Mouse (Mus musculus) lung, postnatal 0 days (tissue): ENCODE data around the gene Hagh. TPM values are rescaled to one million over a fixed set of nuclear protein-coding genes. Genes with fewer than 3 reads are reported as not detected.

Experiments
- ATAC-seq: fragments of 200-750 bp; cut with Nextera tagmentation; 2 replicates; pipeline ENCODE4 v1.8.0; 2017; ENCODE audit warnings: moderate library complexity
- DNase-seq: peaks from one replicate; pipeline ENCODE4 v3.0.0-alpha.2; 2016; ENCODE audit warnings: low spot score
- H3K27ac ChIP-seq: fragments of 300-500 bp; sonication (generic); 2 replicates; pipeline ENCODE4 v1.5.1; 2014; ENCODE audit warnings: antibody characterized with exemption, mild to moderate bottlenecking, low read length, mixed read lengths
- H3K27me3 ChIP-seq: fragments of 300-500 bp; sonication (generic); replicated peaks from 2 replicates; pipeline ENCODE4 v1.6.1; 2014; ENCODE audit warnings: low read length, mixed read lengths; ENCODE audit not compliant: insufficient read depth
- H3K36me3 ChIP-seq: fragments of 300-500 bp; sonication (generic); 2 replicates; pipeline ENCODE4 v1.6.1; 2014; ENCODE audit warnings: low read length, mixed read lengths; ENCODE audit not compliant: insufficient read depth
- H3K4me1 ChIP-seq: fragments of 300-500 bp; sonication (generic); 2 replicates; pipeline ENCODE4 v1.6.1; 2014; ENCODE audit warnings: antibody characterized with exemption, low read depth, low read length, mixed read lengths; ENCODE audit not compliant: insufficient read depth
- H3K4me2 ChIP-seq: fragments of 300-500 bp; sonication (generic); replicated peaks from 2 replicates; pipeline ENCODE4 v1.6.1; 2014; ENCODE audit warnings: low read depth, mild to moderate bottlenecking, low read length, moderate library complexity, mixed read lengths
- H3K4me3 ChIP-seq: fragments of 300-500 bp; sonication (generic); 2 replicates; pipeline ENCODE4 v1.5.1; 2014; ENCODE audit warnings: low read depth, low read length
- H3K9ac ChIP-seq: fragments of 300-500 bp; sonication (generic); replicated peaks from 2 replicates; pipeline ENCODE4 v1.6.1; 2014; ENCODE audit warnings: low read depth, mild to moderate bottlenecking
- H3K9me3 ChIP-seq: fragments of 300-500 bp; sonication (generic); 2 replicates; pipeline ENCODE4 v1.6.1; 2016; ENCODE audit warnings: low read length, mixed read lengths
- CTCF ChIP-seq: IDR thresholded peaks from 2 replicates; pipeline ENCODE4 v1.5.1; 2016; ENCODE audit warnings: antibody characterized with exemption, mild to moderate bottlenecking
- EP300 ChIP-seq: IDR thresholded peaks from 2 replicates; pipeline ENCODE4 v1.6.1; 2016; ENCODE audit warnings: antibody characterized with exemption, mild to moderate bottlenecking, control low read depth
- WGBS: fragments of 180-500 bp; shearing (Covaris S2); extraction: QIAGEN DNeasy Blood & Tissue Kit; methylation state at CpG from one replicate; pipeline ENCODE4 v1.1.7; 2014; 5-methylcytosine and 5-hydroxymethylcytosine counted together
- polyA plus RNA-seq: library from polyadenylated mRNA; unstranded; fragments of >200 nt; fragmentation: Nextera tagmentation; extraction: Ambion mirVana; gene quantifications from 2 replicates; pipeline ENCODE4 v1.2.1, GENCODE M21; 2015

The Hagh gene
- polyA plus RNA-seq, 1 experiment from 2014 or later = 56.8 TPM

- H3K9ac ChIP-seq = peak overlapping the region; percentile 86
- H3K27ac ChIP-seq = peak overlapping the region; percentile 82
- no peak for DNase-seq
- no peak for TF ChIP-seq CTCF
- TF ChIP-seq EP300 = no peak
- peaks cover 14% of the 10 kb centered on the region; the same call in 1 of the 2 replicates for H3K36me3 ChIP-seq
- H3K27me3 ChIP-seq = no peaks in the 10 kb centered on the region
- 2% methylated on average over 18 of the region's 18 CpGs for WGBS
- ATAC-seq = no peak; the same call in 1 of the 2 replicates
- no peaks in the 10 kb centered on the region for H3K9me3 ChIP-seq
- peak overlapping the region; percentile 87 for H3K4me2 ChIP-seq
- H3K4me3 ChIP-seq = peak overlapping the region; percentile 88
- peaks cover 20% of the 10 kb centered on the region for H3K4me1 ChIP-seq
Observed at GRCm38 (mm10) chr17:24886932-24887271, 47.0 kb downstream of the Hagh start.

DNA sequence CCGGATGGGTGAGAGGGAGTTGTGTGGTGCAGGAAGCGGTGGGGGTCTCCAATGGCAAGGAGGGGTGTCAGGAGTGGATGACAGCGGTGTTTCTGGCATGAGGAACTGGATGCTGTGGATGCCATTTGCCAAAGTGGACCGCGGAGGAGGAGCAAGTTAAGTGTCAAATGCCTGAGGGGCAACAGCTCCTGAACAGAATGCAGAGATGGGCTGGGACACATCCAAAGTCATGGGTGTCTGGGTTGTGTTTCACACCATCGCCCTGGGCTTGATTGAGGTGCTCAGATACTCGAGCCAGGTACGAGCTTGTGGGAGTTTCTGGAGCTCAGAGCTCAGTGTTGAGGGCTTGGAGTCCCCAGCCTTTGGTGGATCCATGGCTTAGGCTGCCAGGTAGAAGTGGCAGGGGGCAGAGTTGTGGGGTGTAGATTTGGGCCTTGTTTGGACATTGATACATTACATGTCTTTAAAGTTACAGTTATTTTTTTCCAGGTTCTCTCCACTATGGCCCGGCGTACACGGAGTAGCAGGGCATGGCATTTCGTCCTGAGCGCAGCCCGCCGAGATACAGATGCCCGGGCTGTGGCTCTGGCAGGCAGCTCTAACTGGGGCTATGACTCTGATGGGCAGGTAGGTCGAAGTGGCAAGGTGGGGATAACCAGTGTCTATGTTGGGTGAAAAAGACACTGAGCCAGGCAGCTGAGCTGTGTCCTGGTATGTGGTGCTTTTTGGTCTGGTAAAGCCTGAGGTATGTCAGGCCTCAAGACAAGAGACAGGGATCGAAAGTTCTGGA, 47.5 kb downstream of the Hagh start:
- WGBS = 57% methylated on average over 18 of the region's 18 CpGs
- peak; percentile 42 for DNase-seq
- H3K36me3 ChIP-seq = peaks cover 16% of the 10 kb centered on the region; the same call in 1 of the 2 replicates
- peaks cover 20% of the 10 kb centered on the region for H3K4me1 ChIP-seq
- no peaks in the 10 kb centered on the region for H3K27me3 ChIP-seq
- H3K9me3 ChIP-seq = no peaks in the 10 kb centered on the region
- no peak for ATAC-seq
- peak overlapping the region; percentile 82; the same call in 1 of the 2 replicates for H3K27ac ChIP-seq
- H3K9ac ChIP-seq = peak overlapping the region; percentile 86
- TF ChIP-seq CTCF = no peak
- no peak for TF ChIP-seq EP300
- H3K4me3 ChIP-seq = peak overlapping the region; percentile 88
- peak overlapping the region; percentile 87 for H3K4me2 ChIP-seq

GRCm38 (mm10) chr17:24888862-24889261, 48.9 kb downstream of the Hagh start:
- DNase-seq (no peak), ATAC-seq (no peak)
- Histone ChIP-seq H3K4me3 (no peak overlapping the region), H3K9me3 (no peaks in the 10 kb centered on the region), H3K27ac (no peak overlapping the region), H3K27me3 (no peaks in the 10 kb centered on the region), H3K4me1 (peaks cover 20% of the 10 kb centered on the region), H3K4me2 (no peak overlapping the region), H3K36me3 (peaks cover 16% of the 10 kb centered on the region), H3K9ac (no peak overlapping the region)
- 94% methylated on average over 3 of the region's 3 CpGs for WGBS
- no peak for TF ChIP-seq CTCF
- no peak for TF ChIP-seq EP300

DNA sequence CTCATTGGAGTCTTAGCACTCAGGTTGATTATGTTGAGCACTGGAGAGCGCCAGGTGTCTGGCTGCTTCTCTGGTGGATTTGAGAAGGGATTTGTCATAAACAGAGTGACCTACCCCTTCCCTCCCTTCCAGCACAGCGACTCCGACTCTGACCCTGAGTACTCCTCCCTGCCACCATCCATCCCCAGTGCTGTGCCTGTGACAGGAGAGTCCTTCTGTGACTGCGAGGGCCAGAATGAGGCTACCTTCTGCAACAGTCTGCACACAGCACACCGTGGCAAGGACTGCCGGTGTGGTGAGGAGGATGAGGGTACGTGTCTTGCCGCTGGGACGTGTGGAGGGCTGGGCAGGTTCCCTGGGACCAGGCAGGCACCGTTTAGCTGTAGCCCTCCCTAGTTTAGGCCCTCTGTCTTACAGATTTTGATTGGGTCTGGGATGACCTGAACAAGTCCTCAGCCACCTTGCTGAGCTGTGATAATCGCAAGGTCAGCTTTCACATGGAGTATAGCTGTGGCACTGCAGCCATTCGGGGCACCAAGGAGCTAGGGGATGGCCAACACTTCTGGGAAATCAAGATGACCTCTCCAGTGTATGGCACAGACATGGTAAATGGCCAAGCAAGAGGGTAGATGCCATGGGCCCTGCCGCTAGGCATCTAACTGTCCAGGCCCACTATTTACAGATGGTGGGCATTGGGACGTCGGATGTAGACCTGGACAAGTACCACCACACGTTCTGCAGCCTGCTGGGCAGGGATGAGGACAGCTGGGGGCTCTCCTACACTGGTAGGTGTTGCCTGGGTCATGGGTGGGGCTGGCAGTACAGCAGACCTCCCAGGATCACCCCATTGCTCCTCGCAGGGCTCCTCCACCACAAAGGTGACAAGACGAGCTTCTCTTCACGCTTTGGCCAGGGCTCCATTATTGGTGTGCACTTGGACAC, 50.5 kb downstream of the Hagh start:
- Histone ChIP-seq H3K36me3 (peaks cover 15% of the 10 kb centered on the region), H3K27ac (no peak overlapping the region), H3K4me1 (peaks cover 21% of the 10 kb centered on the region), H3K4me2 (no peak overlapping the region), H3K27me3 (no peaks in the 10 kb centered on the region), H3K9me3 (no peaks in the 10 kb centered on the region), H3K4me3 (no peak overlapping the region), H3K9ac (no peak overlapping the region)
- ATAC-seq (no peak), DNase-seq (no peak)
- TF ChIP-seq CTCF (no peak), EP300 (no peak)
- 83% methylated on average over 19 of the region's 19 CpGs for WGBS

DNA sequence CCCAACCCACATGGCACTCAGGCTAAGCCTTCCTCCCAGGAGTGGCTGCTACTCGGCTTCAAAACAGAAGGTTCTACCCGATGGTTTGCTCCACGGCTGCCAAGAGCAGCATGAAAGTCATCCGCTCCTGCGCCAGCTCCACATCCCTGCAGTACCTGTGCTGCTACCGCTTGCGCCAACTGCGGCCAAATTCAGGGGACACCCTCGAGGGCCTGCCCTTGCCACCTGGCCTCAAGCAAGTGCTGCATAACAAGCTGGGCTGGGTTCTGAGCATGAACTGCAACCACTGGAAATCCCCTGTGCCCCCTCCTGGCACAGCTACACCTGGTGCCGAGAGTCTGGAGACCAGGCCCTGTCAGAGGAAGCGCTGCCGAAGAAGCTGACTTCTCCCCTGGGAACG, 51.4 kb downstream of the Hagh start:
- Histone ChIP-seq H3K4me3 (no peak overlapping the region), H3K9me3 (no peaks in the 10 kb centered on the region), H3K27ac (no peak overlapping the region), H3K4me2 (no peak overlapping the region), H3K27me3 (no peaks in the 10 kb centered on the region), H3K4me1 (peaks cover 16% of the 10 kb centered on the region), H3K36me3 (peaks cover 15% of the 10 kb centered on the region), H3K9ac (no peak overlapping the region)
- WGBS = 81% methylated on average over 12 of the region's 13 CpGs
- TF ChIP-seq CTCF (no peak), EP300 (no peak)
- no peak for ATAC-seq
- DNase-seq = no peak

GRCm38 (mm10) chr17:24892785-24893184, 52.8 kb downstream of the Hagh start:
- Histone ChIP-seq H3K9ac (no peak overlapping the region), H3K9me3 (no peaks in the 10 kb centered on the region), H3K4me1 (peaks cover 9% of the 10 kb centered on the region), H3K4me3 (no peak overlapping the region), H3K27ac (no peak overlapping the region), H3K4me2 (no peak overlapping the region), H3K27me3 (no peaks in the 10 kb centered on the region), H3K36me3 (peaks cover 15% of the 10 kb centered on the region)
- ATAC-seq (no peak), DNase-seq (no peak)
- TF ChIP-seq EP300 (no peak), CTCF (no peak)
- WGBS = 91% methylated on average over 12 of the region's 12 CpGs
